Mouse (Mus musculus): ENCODE results near the gene Ppib.

GRCm38 (mm10) chr9:66068971-66069391 is 9.0 kb downstream of the Ppib start:
- TF ChIP-seq CTCF (IDR thresholded peaks at IDR 0.05; ENCODE audit: insufficient read depth, low read length) (no peak), POLR2A (IDR thresholded peaks at IDR 0.05; ENCODE audit: borderline replicate concordance, extremely low read depth, low read depth, low read length) (no peak)
